Mouse (Mus musculus) G1E (cell line): Measurements from ENCODE around the gene Col9a1.

Experiments
- CTCF ChIP-seq: IDR thresholded peaks from 2 replicates; pipeline ENCODE4 v1.5.1; 2012; ENCODE audit warnings: low read depth, low read length, inconsistent platforms, mixed read lengths
- GATA1 ChIP-seq: IDR thresholded peaks from 2 replicates; pipeline ENCODE4 v1.6.1; 2012; ENCODE audit warnings: borderline replicate concordance, low read length, inconsistent platforms, mixed read lengths
- GATA2 ChIP-seq: IDR thresholded peaks from 2 replicates; pipeline ENCODE4 v1.6.1; 2012; ENCODE audit warnings: low read depth, low read length, inconsistent platforms, borderline replicate concordance
- TAL1 ChIP-seq: conservative IDR thresholded peaks from 2 replicates; pipeline ENCODE4 v1.6.1; 2012; ENCODE audit warnings: low read depth, low read length, inconsistent platforms, mixed read lengths

- TF ChIP-seq CTCF (no peak), TAL1 (no peak), GATA1 (no peak), GATA2 (no peak)
Observed at GRCm38 (mm10) chr1:24236330-24236729, 58.9 kb downstream of the Col9a1 start.
